Mouse (Mus musculus) retina, embryonic 14.5 days (tissue): Measurements from ENCODE around the gene Faah.

Source experiments
- DNase-seq: peaks from one replicate; pipeline ENCODE4 v3.0.0-alpha.2; 2015; ENCODE audit warnings: low spot score

The Faah gene

GRCm38 (mm10) chr4:116000671-116001070 is 17.1 kb downstream of the Faah start:
- no peak for DNase-seq

GRCm38 (mm10) chr4:115996729-115997128 is 21.0 kb downstream of the Faah start:
- DNase-seq, result no peak

- DNase-seq, result no peak
Measured at GRCm38 (mm10) chr4:115995376-115995730, 22.4 kb downstream of the Faah start.

- DNase-seq, result no peak
Measured at GRCm38 (mm10) chr4:115994662-115995375, 22.9 kb downstream of the Faah start.

GRCm38 (mm10) chr4:115989382-115989781 is 28.3 kb downstream of the Faah start:
- no peak for DNase-seq

GRCm38 (mm10) chr4:115987858-115988530 is 29.7 kb downstream of the Faah start:
- DNase-seq, result no peak

- DNase-seq, result no peak
Measured at GRCm38 (mm10) chr4:115987436-115987835, 30.3 kb downstream of the Faah start.

- no peak for DNase-seq
Measured at GRCm38 (mm10) chr4:115984967-115985366, 32.8 kb downstream of the Faah start.

GRCm38 (mm10) chr4:115984111-115984510 is 33.6 kb downstream of the Faah start:
- DNase-seq, result peak; percentile 95

GRCm38 (mm10) chr4:115980676-115981075 is 37.0 kb downstream of the Faah start:
- peak; percentile 94 for DNase-seq

GRCm38 (mm10) chr4:115979437-115979836 is 38.3 kb downstream of the Faah start:
- DNase-seq, result no peak

- no peak for DNase-seq
Measured at GRCm38 (mm10) chr4:115978911-115979310, 38.8 kb downstream of the Faah start.

- no peak for DNase-seq
Measured at GRCm38 (mm10) chr4:115972543-115972942, 45.2 kb downstream of the Faah start.

GRCm38 (mm10) chr4:115964446-115964845 is 53.3 kb downstream of the Faah start:
- DNase-seq, result no peak

GRCm38 (mm10) chr4:115963751-115964150 is 54.0 kb downstream of the Faah start:
- DNase-seq, result no peak

GRCm38 (mm10) chr4:115962671-115963412 is 54.9 kb downstream of the Faah start:
- DNase-seq, result peak; percentile 81

GRCm38 (mm10) chr4:115961991-115962390 is 55.7 kb downstream of the Faah start:
- DNase-seq, result no peak

- no peak for DNase-seq
Measured at GRCm38 (mm10) chr4:115959546-115959945, 58.2 kb downstream of the Faah start.

GRCm38 (mm10) chr4:115955494-115955775 is 62.3 kb downstream of the Faah start:
- no peak for DNase-seq

GRCm38 (mm10) chr4:115954656-115955493 is 62.9 kb downstream of the Faah start:
- DNase-seq, result no peak

- DNase-seq, result peak; percentile 38
Measured at GRCm38 (mm10) chr4:115953559-115953958, 64.2 kb downstream of the Faah start.

GRCm38 (mm10) chr4:115952758-115953157 is 65.0 kb downstream of the Faah start:
- DNase-seq, result peak; percentile 89
